Mouse (Mus musculus) adrenal gland, postnatal 10 days (tissue): ENCODE results near the gene Zfp691. TPM values are rescaled to one million over a fixed set of nuclear protein-coding genes. Genes with fewer than 3 reads are reported as not detected.
A peak's percentile ranks its signal among the peaks of the same experiment; 100 is the strongest.

Experiments
- DNase-seq: peaks from one replicate; pipeline ENCODE4 v3.0.0; 2021; ENCODE audit warnings: mixed read lengths
- microRNA-seq: library from miRNA; unstranded; fragments of <30 nt; microRNA quantifications from one replicate; pipeline ENCODE4 v1.2.0, GENCODE M21; 2021
- total RNA-seq, 2 experiments: library from RNA; stranded (reverse); gene quantifications; 2 replicates each; pipeline ENCODE4 v1.2.3; 2021

The Zfp691 gene
- total RNA-seq, 2 experiments from 2014 or later, result 13.5 to 15.9 TPM

DNA sequence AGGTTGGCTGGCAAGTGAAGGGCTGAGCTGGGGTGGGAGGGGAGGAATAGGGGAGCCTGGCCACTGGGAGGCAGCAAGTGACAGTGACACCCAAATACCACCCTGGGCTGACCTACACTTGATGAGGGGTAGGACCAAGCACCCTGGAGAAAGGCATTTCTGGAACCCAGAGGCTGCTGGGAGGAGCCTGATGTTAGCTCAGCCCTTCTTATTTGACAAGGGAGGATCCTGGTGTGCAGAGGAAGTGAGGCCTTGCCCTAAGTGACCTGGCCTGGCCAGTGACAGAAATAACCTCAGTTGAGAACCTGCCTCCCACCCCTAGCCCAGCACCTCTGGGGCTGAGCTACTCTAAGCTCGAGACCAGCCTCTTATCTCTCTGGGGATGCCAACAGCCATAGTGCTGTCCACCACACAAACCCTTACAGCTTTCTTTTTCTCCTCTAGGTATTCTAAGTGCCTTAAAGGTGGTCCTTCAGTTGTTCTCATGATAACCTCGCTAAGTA is 49.2 kb downstream of the Zfp691 start:
- no peak for DNase-seq

DNA sequence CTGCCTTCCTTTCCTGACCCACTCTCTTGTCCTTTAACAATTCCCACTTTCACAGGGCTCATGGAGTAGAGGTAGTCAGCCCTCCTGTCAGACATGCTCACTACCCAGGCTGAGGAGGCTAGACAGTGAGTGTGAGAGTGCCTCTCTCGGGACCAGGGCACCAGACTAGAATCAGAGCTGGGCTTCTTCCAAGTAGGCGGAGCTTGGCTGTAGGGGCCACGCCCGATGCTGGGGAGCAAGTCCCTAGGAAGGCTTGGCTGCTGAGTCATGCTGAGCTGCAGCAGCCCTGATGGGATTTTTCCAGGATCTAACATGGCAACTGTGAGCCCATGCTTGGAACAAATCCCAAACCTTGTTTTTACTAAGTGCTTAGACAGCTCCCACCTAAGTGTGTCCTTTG is 52.7 kb downstream of the Zfp691 start:
- DNase-seq, result peak; percentile 92

DNA sequence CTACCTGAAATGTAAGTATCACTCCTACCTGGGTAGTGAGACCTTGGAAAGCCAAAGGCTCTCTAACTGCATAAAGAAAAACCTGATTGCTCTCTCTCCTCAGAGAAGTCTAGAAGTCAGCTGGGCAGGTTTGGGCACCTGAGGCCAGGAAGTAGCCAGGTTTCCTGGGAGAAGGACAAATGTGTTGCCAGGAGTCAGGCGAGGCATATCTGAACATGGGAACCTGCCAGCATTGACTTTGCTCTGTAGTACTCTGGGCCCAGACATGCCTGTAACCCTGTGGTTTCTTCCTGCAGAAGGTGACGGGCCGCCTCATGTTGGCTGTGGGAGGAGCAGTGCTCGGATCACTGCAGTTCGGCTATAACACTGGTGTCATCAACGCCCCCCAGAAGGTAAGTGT is 53.9 kb downstream of the Zfp691 start:
- DNase-seq, result no peak

Small RNA genes lying within 50 kb of the gene (microRNA-seq; reads per million reads assigned to microRNA genes)
- not detected for gene Mir1957a

Other genes starting within 250 kb of the Zfp691 start
- not detected for gene Olfr1328, start 235.6 kb downstream of the Zfp691 start, total RNA-seq
- gene Lao1, start 212.6 kb downstream of the Zfp691 start, total RNA-seq, result under 1 TPM in 1 of 2 experiments, not detected in 1; 0.30 TPM
- 10 to 100 TPM in 1 of 2 experiments, 1 to 10 TPM in 1; 9.1 to 12.9 TPM for gene Slc2a1, start 65.5 kb downstream of the Zfp691 start, total RNA-seq
- 1 to 10 TPM; 4.9 to 7.5 TPM for gene Ermap, start 15.8 kb upstream of the Zfp691 start, total RNA-seq
- 10 to 100 TPM; 24.6 to 27.8 TPM for gene Svbp, start 21.1 kb upstream of the Zfp691 start, total RNA-seq
- gene Tmem269, start 44.0 kb upstream of the Zfp691 start, total RNA-seq, result under 1 TPM; 0.27 to 0.39 TPM
- 10 to 100 TPM; 24.9 to 25.6 TPM for gene AU022252, start 58.5 kb upstream of the Zfp691 start, total RNA-seq
- 10 to 100 TPM; 26.2 to 29.3 TPM for gene P3h1, start 58.7 kb upstream of the Zfp691 start, total RNA-seq
- gene Cldn19, start 81.2 kb upstream of the Zfp691 start, total RNA-seq, result under 1 TPM; 0.54 to 0.64 TPM
- gene Ybx1, start 120.4 kb upstream of the Zfp691 start, total RNA-seq, result 100 to 1,000 TPM; 521 to 559 TPM
- 10 to 100 TPM; 20.3 to 26.3 TPM for gene Ppih, start 146.4 kb upstream of the Zfp691 start, total RNA-seq
- 10 to 100 TPM in 1 of 2 experiments, 1 to 10 TPM in 1; 6.7 to 10.5 TPM for gene Ccdc30, start 241.3 kb upstream of the Zfp691 start, total RNA-seq
- 10 to 100 TPM; 28.8 to 33.2 TPM for gene Ppcs, start 248.2 kb upstream of the Zfp691 start, total RNA-seq
- 1 to 10 TPM; 1.9 to 2.6 TPM for gene Zmynd12, start 248.6 kb upstream of the Zfp691 start, total RNA-seq